ENCODE assay signal across 23 mouse cellular contexts in genomic region chr1:170734866-170735265, GRCm38 (mm10).
A peak's percentile ranks its signal among the peaks of the same experiment; 100 is the strongest.
DNase-seq lines count a peak whose midpoint lies in the region; ATAC-seq lines count a peak whose summit lies in the region.
"Had no signal": no experiment of that assay in that cellular context is flagged by ENCODE, and none has a peak within 500 bp of the region (broad histone marks: within the 10 kb centered on the region; RNA-seq: fewer than 3 reads in every experiment).

No protein-coding gene starts in this region.

- ATAC-seq in cerebellum, adult (ENCODE audit: insufficient number of reproducible peaks, low FRiP score, low TSS enrichment), result no peak
- ATAC-seq: forebrain, embryonic 15.5 days; intestine, embryonic 16.5 days; midbrain, embryonic 16.5 days had no signal

- intact Hi-C loops in heart, postnatal 25 days (cut with DNase I), result no loop called here
- intact Hi-C loops in heart, postnatal 10 days (cut with DNase I), result no loop called here

- DNase-seq in cerebellum, adult 11-12 months, result peak; percentile 33
- DNase-seq in heart, adult 11 months, result peak; percentile 59
- DNase-seq in heart, postnatal 25 days (ENCODE audit: low spot score), result no peak
- DNase-seq in cerebellum, postnatal 36 days, result peak; percentile 20 to 23
- DNase-seq in layer of hippocampus, postnatal 36 days, result peak; percentile 18 to 36
- no peak for DNase-seq in heart, postnatal 10 days
- DNase-seq in thymus, postnatal 25 days, result no peak
- DNase-seq: adrenal gland, adult 8-10 months; gastrocnemius, postnatal 14 days; heart, postnatal 4 days; kidney, adult 8-10 months; kidney, postnatal 4 days; liver; lung, embryonic 14.5 days; lung, postnatal 14 days; right cerebral cortex, adult 18-20 months; spleen, adult 18-20 months; thymus, adult 2 months; thymus, postnatal 4 days had no signal

Comparison
In these comparisons a context has a peak if more than half of its experiments do, and no peak if none do; other contexts are left out.
1. DNase-seq: peak in cerebellum, adult 11-12 months (single experiment), heart, adult 11 months (single experiment), cerebellum, postnatal 36 days (2 of 2) and layer of hippocampus, postnatal 36 days (2 of 2); none in heart, postnatal 25 days (single experiment), heart, postnatal 10 days (0 of 2) and thymus, postnatal 25 days (single experiment).